Mouse (Mus musculus) retina, embryonic 14.5 days (tissue): ENCODE results near the gene Cd59b.

Experiments used
- DNase-seq: peaks from one replicate; pipeline ENCODE4 v3.0.0-alpha.2; 2015; ENCODE audit warnings: low spot score

The Cd59b gene

GRCm38 (mm10) chr2:104069704-104070185, at the start of gene Cd59b:
Gene Cd59b, plus strand, starts transcription at chr2:104069849.
- DNase-seq = peak; percentile 74

GRCm38 (mm10) chr2:104023096-104023495, 46.6 kb upstream of the Cd59b start:
- no peak for DNase-seq

- DNase-seq = no peak
Observed at GRCm38 (mm10) chr2:104024656-104025055, 45.0 kb upstream of the Cd59b start.

GRCm38 (mm10) chr2:104027458-104028138, 42.1 kb upstream of the Cd59b start, which contains the start of gene Fbxo3:
Gene Fbxo3, plus strand, starts transcription at chr2:104027721.
- peak; percentile 82 for DNase-seq

- no peak for DNase-seq
Observed at GRCm38 (mm10) chr2:104028139-104028723, 41.4 kb upstream of the Cd59b start, which contains the start of gene 4931422A03Rik. Gene 4931422A03Rik, minus strand, starts transcription at chr2:104028361.

GRCm38 (mm10) chr2:104029074-104029473, 40.6 kb upstream of the Cd59b start:
- DNase-seq = no peak

GRCm38 (mm10) chr2:104030381-104030780, 39.3 kb upstream of the Cd59b start:
- no peak for DNase-seq

GRCm38 (mm10) chr2:104032056-104032455, 37.6 kb upstream of the Cd59b start:
- no peak for DNase-seq

- DNase-seq = peak; percentile 82
Observed at GRCm38 (mm10) chr2:104034832-104035472, 34.7 kb upstream of the Cd59b start.

- no peak for DNase-seq
Observed at GRCm38 (mm10) chr2:104035595-104035994, 34.1 kb upstream of the Cd59b start.

GRCm38 (mm10) chr2:104036316-104036715, 33.3 kb upstream of the Cd59b start:
- DNase-seq = no peak

- no peak for DNase-seq
Observed at GRCm38 (mm10) chr2:104038236-104038635, 31.4 kb upstream of the Cd59b start.

- no peak for DNase-seq
Observed at GRCm38 (mm10) chr2:104041632-104042031, 28.0 kb upstream of the Cd59b start.

- DNase-seq = no peak
Observed at GRCm38 (mm10) chr2:104042766-104043165, 26.9 kb upstream of the Cd59b start.

GRCm38 (mm10) chr2:104043624-104044478, 25.8 kb upstream of the Cd59b start:
- DNase-seq = no peak

GRCm38 (mm10) chr2:104044479-104045080, 25.1 kb upstream of the Cd59b start:
- no peak for DNase-seq

GRCm38 (mm10) chr2:104058381-104058780, 11.3 kb upstream of the Cd59b start:
- no peak for DNase-seq

- DNase-seq = no peak
Observed at GRCm38 (mm10) chr2:104058954-104059353, 10.7 kb upstream of the Cd59b start.

- no peak for DNase-seq
Observed at GRCm38 (mm10) chr2:104059786-104060185, 9.9 kb upstream of the Cd59b start.

- DNase-seq = no peak
Observed at GRCm38 (mm10) chr2:104060996-104061395, 8.7 kb upstream of the Cd59b start.

- no peak for DNase-seq
Observed at GRCm38 (mm10) chr2:104062665-104063064, 7.0 kb upstream of the Cd59b start.

- DNase-seq = no peak
Observed at GRCm38 (mm10) chr2:104064152-104064551, 5.5 kb upstream of the Cd59b start.
